Mouse (Mus musculus) liver, adult 2 months (tissue): ENCODE measurements around the gene Rcl1. TPM values are rescaled to one million over a fixed set of nuclear protein-coding genes. Genes with fewer than 3 reads are reported as not detected.
A peak's percentile ranks its signal among the peaks of the same experiment; 100 is the strongest.

Experiments
- DNase-seq: peaks from one replicate; pipeline ENCODE4 v3.0.0-alpha.2; 2011; ENCODE audit warnings: low read depth, low spot score; ENCODE audit errors: extremely low read depth
- H3K27ac ChIP-seq: fragments of 200-500 bp; replicated peaks from 2 replicates; pipeline ENCODE4 v1.5.1; 2012; ENCODE audit warnings: low read depth, mild to moderate bottlenecking, control low read depth, inconsistent platforms, low read length; ENCODE audit not compliant: insufficient read depth
- H3K27me3 ChIP-seq: fragments of 200-500 bp; 2 replicates; pipeline ENCODE4 v1.6.1; 2012; ENCODE audit warnings: mild to moderate bottlenecking, moderate library complexity, low read length, inconsistent platforms; ENCODE audit not compliant: control insufficient read depth, insufficient read depth
- H3K36me3 ChIP-seq: fragments of 200-500 bp; 2 replicates; pipeline ENCODE4 v1.6.1; 2012; ENCODE audit warnings: low read length, inconsistent platforms; ENCODE audit not compliant: control insufficient read depth, insufficient read depth
- H3K4me1 ChIP-seq: fragments of 200-500 bp; 2 replicates; pipeline ENCODE4 v1.6.1; 2011; ENCODE audit warnings: low read length; ENCODE audit not compliant: control insufficient read depth, insufficient read depth
- H3K4me3 ChIP-seq: fragments of 200-500 bp; 2 replicates; pipeline ENCODE4 v1.5.1; 2011; ENCODE audit warnings: low read depth, mild to moderate bottlenecking, control low read depth, low read length, moderate library complexity; ENCODE audit not compliant: insufficient read depth
- H3K79me2 ChIP-seq: fragments of 200-500 bp; 2 replicates; pipeline ENCODE4 v1.6.1; 2012; ENCODE audit warnings: inconsistent platforms, mild to moderate bottlenecking, low read length, moderate library complexity; ENCODE audit not compliant: control insufficient read depth, insufficient read depth
- H3K9ac ChIP-seq: fragments of 200-500 bp; 2 replicates; pipeline ENCODE4 v1.6.1; 2012; ENCODE audit warnings: low read depth, mild to moderate bottlenecking, control low read depth, inconsistent platforms, low read length
- CTCF ChIP-seq: fragments of 200-500 bp; IDR thresholded peaks from 2 replicates; pipeline ENCODE4 v1.5.1; 2011; ENCODE audit warnings: low read depth, low read length, control low read depth
- POLR2A ChIP-seq: fragments of 200-500 bp; IDR thresholded peaks from 2 replicates; pipeline ENCODE4 v1.6.1; 2011; ENCODE audit warnings: low read length, control low read depth; ENCODE audit not compliant: insufficient read depth; ENCODE audit errors: extremely low read depth
- WGBS: fragments of 180-500 bp; shearing (Covaris S2); methylation state at CpG from one replicate; pipeline ENCODE4 v1.1.7; 2018; 5-methylcytosine and 5-hydroxymethylcytosine counted together
- polyA plus RNA-seq: library from polyadenylated mRNA; depleted of rRNA; stranded (reverse); fragments of >200 nt; gene quantifications from 2 replicates; pipeline ENCODE4 v1.2.3, GENCODE M21; 2012
- total RNA-seq: library from RNA; depleted of rRNA; stranded (reverse); fragments of >200 nt; gene quantifications from 2 replicates; pipeline ENCODE4 v1.2.3, GENCODE M21; 2014

Rcl1 gene
- total and polyA plus RNA-seq, 2 experiments: 87.8 to 132 TPM

GRCm38 (mm10) chr19:29113746-29114649 is 12.8 kb downstream of the Rcl1 start:
- Histone ChIP-seq H3K9ac (peak overlapping the region; percentile 47), H3K4me3 (no peak overlapping the region), H3K27me3 (no peaks in the 10 kb centered on the region), H3K36me3 (peaks cover 15% of the 10 kb centered on the region), H3K79me2 (peaks cover 10% of the 10 kb centered on the region), H3K4me1 (peaks cover 29% of the 10 kb centered on the region), H3K27ac (peak overlapping the region; percentile 90)
- WGBS: 41% methylated on average over 10 of the region's 10 CpGs
- DNase-seq: peak; percentile 90
- no peak for TF ChIP-seq CTCF
- TF ChIP-seq POLR2A: no peak

GRCm38 (mm10) chr19:29116796-29117195 is 15.6 kb downstream of the Rcl1 start:
- WGBS: 93% methylated on average over 6 of the region's 6 CpGs
- DNase-seq: no peak
- Histone ChIP-seq H3K36me3 (peaks cover 29% of the 10 kb centered on the region), H3K27me3 (no peaks in the 10 kb centered on the region), H3K27ac (no peak overlapping the region), H3K79me2 (peaks cover 10% of the 10 kb centered on the region), H3K4me1 (peaks cover 43% of the 10 kb centered on the region), H3K9ac (no peak overlapping the region), H3K4me3 (no peak overlapping the region)
- TF ChIP-seq POLR2A (no peak), CTCF (no peak)

- Histone ChIP-seq H3K4me3 (no peak overlapping the region), H3K79me2 (peaks cover 10% of the 10 kb centered on the region), H3K27me3 (no peaks in the 10 kb centered on the region), H3K27ac (peak overlapping the region; percentile 25; the same call in 1 of the 2 replicates), H3K36me3 (peaks cover 35% of the 10 kb centered on the region), H3K9ac (no peak overlapping the region), H3K4me1 (peaks cover 39% of the 10 kb centered on the region)
- DNase-seq: peak; percentile 75
- WGBS: 56% methylated on average over 13 of the region's 13 CpGs
- no peak for TF ChIP-seq CTCF
- TF ChIP-seq POLR2A: no peak
These were observed 17.0 kb downstream of the Rcl1 start for GRCm38 (mm10) chr19:29118196-29118595.

- H3K4me3 ChIP-seq: no peak overlapping the region
- TF ChIP-seq CTCF (no peak), POLR2A (no peak)
- H3K27me3 ChIP-seq: no peaks in the 10 kb centered on the region
- peak overlapping the region; percentile 87 for H3K27ac ChIP-seq
- DNase-seq: peak; percentile 45
- H3K36me3 ChIP-seq: peaks cover 37% of the 10 kb centered on the region
- H3K9ac ChIP-seq: peak overlapping the region; percentile 40; the same call in 1 of the 2 replicates
- H3K79me2 ChIP-seq: peaks cover 5% of the 10 kb centered on the region
- WGBS: 37% methylated on average over 6 of the region's 6 CpGs
- H3K4me1 ChIP-seq: peaks cover 33% of the 10 kb centered on the region
These were observed 19.1 kb downstream of the Rcl1 start for GRCm38 (mm10) chr19:29120311-29120710.

GRCm38 (mm10) chr19:29121394-29121793 is 20.2 kb downstream of the Rcl1 start:
- no peak overlapping the region for H3K9ac ChIP-seq
- H3K27ac ChIP-seq: no peak overlapping the region
- H3K36me3 ChIP-seq: peaks cover 35% of the 10 kb centered on the region
- TF ChIP-seq CTCF (no peak), POLR2A (no peak)
- H3K27me3 ChIP-seq: no peaks in the 10 kb centered on the region
- peaks cover 4% of the 10 kb centered on the region for H3K79me2 ChIP-seq
- H3K4me3 ChIP-seq: no peak overlapping the region
- WGBS: 92% methylated on average over 9 of the region's 9 CpGs
- DNase-seq: no peak
- H3K4me1 ChIP-seq: peaks cover 41% of the 10 kb centered on the region
